Mouse (Mus musculus): ENCODE measurements around the gene Cit.

DNA sequence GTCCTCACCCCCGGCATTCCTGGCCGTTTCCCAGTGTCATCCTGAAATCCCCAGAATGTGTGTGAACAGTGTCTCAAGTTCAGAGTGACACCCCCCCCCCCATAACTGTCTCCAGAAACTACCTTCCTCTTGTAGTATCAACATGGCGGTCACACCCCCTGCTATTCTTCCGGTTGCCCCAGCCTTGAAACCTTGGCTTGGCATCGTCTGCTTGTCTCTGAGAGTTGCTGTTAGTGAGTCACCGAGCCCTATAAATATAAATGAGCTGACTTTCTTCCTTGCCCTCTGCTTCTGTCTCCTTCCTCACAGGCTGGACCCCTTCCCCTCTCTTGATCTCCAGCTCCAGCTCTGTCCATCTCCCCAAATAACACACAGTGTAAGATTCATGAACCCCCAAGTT is 92.5 kb downstream of the Cit start:
- TF ChIP-seq CTCF (IDR thresholded peaks at IDR 0.05; ENCODE audit: low read depth), result no peak
- no peak for TF ChIP-seq EP300 (optimal IDR thresholded peaks at IDR 0.05)
